In genomic region chr14:76476770-76477169, GRCm38 (mm10) we compare ENCODE assay signal across 14 mouse cellular contexts.
"Had no signal": no experiment of that assay in that cellular context is flagged by ENCODE, and none has a peak within 500 bp of the region (broad histone marks: within the 10 kb centered on the region; RNA-seq: fewer than 3 reads in every experiment).

No protein-coding gene starts in this region.

- H3K27me3 ChIP-seq: intestine, embryonic 15.5 days; liver, embryonic 15.5 days; lung, embryonic 15.5 days; midbrain, embryonic 13.5 days; neural tube, embryonic 13.5 days had no signal

- H3K4me1 ChIP-seq: midbrain, embryonic 13.5 days had no signal

- H3K9ac ChIP-seq: intestine, embryonic 15.5 days; liver, embryonic 15.5 days; lung, embryonic 15.5 days; midbrain, embryonic 13.5 days; neural tube, embryonic 13.5 days had no signal

- H3K27ac ChIP-seq: intestine, embryonic 15.5 days; kidney, postnatal 0 days; left cerebral cortex, adult 2 months; liver, embryonic 15.5 days; lung, embryonic 15.5 days; midbrain, embryonic 13.5 days; neural tube, embryonic 13.5 days had no signal

- DNase-seq: kidney, adult 18-20 months; kidney, postnatal 25 days; layer of hippocampus, postnatal 36 days; lung, adult 18-20 months; lung, postnatal 10 days; lung, postnatal 36 days; thymus, postnatal 25 days had no signal

- H3K4me2 ChIP-seq: intestine, embryonic 15.5 days; liver, embryonic 15.5 days; lung, embryonic 15.5 days; midbrain, embryonic 13.5 days; neural tube, embryonic 13.5 days had no signal

- H3K36me3 ChIP-seq: intestine, embryonic 15.5 days; liver, embryonic 15.5 days; lung, embryonic 15.5 days had no signal

- H3K4me3 ChIP-seq: intestine, embryonic 15.5 days; left cerebral cortex, adult 2 months; liver, embryonic 15.5 days; lung, embryonic 15.5 days; midbrain, embryonic 13.5 days; neural tube, embryonic 13.5 days had no signal

- H3K9me3 ChIP-seq: intestine, embryonic 15.5 days; liver, embryonic 15.5 days; lung, embryonic 15.5 days; midbrain, embryonic 13.5 days; neural tube, embryonic 13.5 days had no signal
